Mouse (Mus musculus) neural tube, embryonic 15.5 days (tissue): Measurements from ENCODE around the gene Atxn2l. TPM values are rescaled to one million over a fixed set of nuclear protein-coding genes. Genes with fewer than 3 reads are reported as not detected.
A peak's percentile ranks its signal among the peaks of the same experiment; 100 is the strongest.
"Not testable (repeated sequence)": the region's sequence is repeated elsewhere in the genome, so short reads cannot be mapped to it uniquely, and the experiment has no call there.

ENCODE experiments used
- ATAC-seq: fragments of 200-750 bp; cut with Nextera tagmentation; 2 replicates; pipeline ENCODE4 v1.8.0; 2017; ENCODE audit warnings: mild to moderate bottlenecking, moderate TSS enrichment, moderate library complexity; ENCODE audit not compliant: low FRiP score
- H3K27ac ChIP-seq: fragments of 300-500 bp; sonication (generic); replicated peaks from 2 replicates; pipeline ENCODE4 v1.5.1; 2015; ENCODE audit warnings: mild to moderate bottlenecking, inconsistent platforms
- H3K27me3 ChIP-seq: fragments of 300-500 bp; sonication (generic); replicated peaks from 2 replicates; pipeline ENCODE4 v1.6.1; 2015; ENCODE audit warnings: inconsistent platforms
- H3K36me3 ChIP-seq: fragments of 300-500 bp; sonication (generic); 2 replicates; pipeline ENCODE4 v1.6.1; 2015; ENCODE audit warnings: inconsistent platforms
- H3K4me1 ChIP-seq: fragments of 300-500 bp; sonication (generic); 2 replicates; pipeline ENCODE4 v1.6.1; 2015; ENCODE audit warnings: inconsistent platforms
- H3K4me2 ChIP-seq: fragments of 300-500 bp; sonication (generic); 2 replicates; pipeline ENCODE4 v1.6.1; 2015; ENCODE audit warnings: inconsistent platforms, mild to moderate bottlenecking, moderate library complexity
- H3K4me3 ChIP-seq: fragments of 300-500 bp; sonication (generic); replicated peaks from 2 replicates; pipeline ENCODE4 v1.5.1; 2015; ENCODE audit warnings: mild to moderate bottlenecking, inconsistent platforms
- H3K9ac ChIP-seq: fragments of 300-500 bp; sonication (generic); replicated peaks from 2 replicates; pipeline ENCODE4 v1.6.1; 2015; ENCODE audit warnings: mild to moderate bottlenecking, inconsistent platforms
- H3K9me3 ChIP-seq: fragments of 300-500 bp; sonication (generic); replicated peaks from 2 replicates; pipeline ENCODE4 v1.6.1; 2016; ENCODE audit warnings: inconsistent platforms
- WGBS: fragments of 180-500 bp; shearing (Covaris S2); methylation state at CpG from one replicate; pipeline ENCODE4 v1.1.7; 2015; ENCODE audit warnings: mixed read lengths; 5-methylcytosine and 5-hydroxymethylcytosine counted together
- polyA plus RNA-seq: library from polyadenylated mRNA; unstranded; fragments of >200 nt; fragmentation: Nextera tagmentation; extraction: Ambion mirVana; gene quantifications from 2 replicates; pipeline ENCODE4 v1.2.1, GENCODE M21; 2015

Gene Atxn2l
- polyA plus RNA-seq, 1 experiment from 2014 or later: 69.5 TPM

DNA sequence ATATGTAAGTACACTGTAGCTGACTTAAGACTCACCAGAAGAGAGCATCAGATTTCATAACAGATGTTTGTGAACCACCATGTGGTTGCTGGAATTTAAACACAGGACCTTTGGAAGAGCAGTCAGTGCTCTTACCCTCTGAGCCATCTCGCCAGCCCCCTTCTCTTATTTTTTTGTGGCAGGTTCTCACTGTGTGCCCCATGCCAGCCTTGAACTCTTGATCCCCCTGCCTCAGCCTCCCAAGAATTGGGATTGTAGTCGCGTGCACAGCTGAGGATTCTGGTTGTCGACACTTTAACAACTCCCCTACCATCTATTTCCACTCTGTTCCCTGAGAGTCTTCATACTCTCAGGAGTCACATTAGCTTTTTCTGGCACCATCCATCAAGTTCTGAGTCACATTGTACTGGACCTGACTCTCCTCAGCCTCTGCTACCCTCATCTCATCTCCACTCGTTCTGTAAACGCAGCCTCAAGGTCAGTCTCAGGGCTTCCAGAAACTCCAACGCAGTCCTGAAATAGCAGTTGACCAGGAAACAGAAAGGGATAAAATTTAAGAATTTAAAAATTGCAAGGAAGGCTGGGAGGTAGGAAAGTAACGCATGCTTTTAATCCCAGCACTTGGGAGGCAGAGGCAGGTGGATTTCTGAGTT lies 4.0 kb upstream of the Atxn2l start:
- Histone ChIP-seq H3K9me3 (no peaks in the 10 kb centered on the region), H3K4me2 (no peak overlapping the region), H3K4me3 (no peak overlapping the region), H3K9ac (no peak overlapping the region), H3K27me3 (no peaks in the 10 kb centered on the region), H3K4me1 (0 out of 2 replicates have a peak, but pooled peaks cover 6% of the 10 kb centered on the region), H3K36me3 (no peaks in the 10 kb centered on the region), H3K27ac (no peak overlapping the region)
- ATAC-seq: no peak
- WGBS: 82% methylated on average over 8 of the region's 8 CpGs

- H3K4me1 ChIP-seq: peaks cover 25% of the 10 kb centered on the region
- no peak overlapping the region for H3K4me2 ChIP-seq
- H3K27me3 ChIP-seq: no peaks in the 10 kb centered on the region
- H3K4me3 ChIP-seq: no peak overlapping the region
- no peak for ATAC-seq
- H3K36me3 ChIP-seq: peaks cover 13% of the 10 kb centered on the region
- no peaks in the 10 kb centered on the region for H3K9me3 ChIP-seq
- H3K9ac ChIP-seq: no peak overlapping the region
- no peak overlapping the region for H3K27ac ChIP-seq
- 89% methylated on average over 2 of the region's 2 CpGs for WGBS
Measured at GRCm38 (mm10) chr7:126504913-126505312, 1.7 kb upstream of the Atxn2l start.

DNA sequence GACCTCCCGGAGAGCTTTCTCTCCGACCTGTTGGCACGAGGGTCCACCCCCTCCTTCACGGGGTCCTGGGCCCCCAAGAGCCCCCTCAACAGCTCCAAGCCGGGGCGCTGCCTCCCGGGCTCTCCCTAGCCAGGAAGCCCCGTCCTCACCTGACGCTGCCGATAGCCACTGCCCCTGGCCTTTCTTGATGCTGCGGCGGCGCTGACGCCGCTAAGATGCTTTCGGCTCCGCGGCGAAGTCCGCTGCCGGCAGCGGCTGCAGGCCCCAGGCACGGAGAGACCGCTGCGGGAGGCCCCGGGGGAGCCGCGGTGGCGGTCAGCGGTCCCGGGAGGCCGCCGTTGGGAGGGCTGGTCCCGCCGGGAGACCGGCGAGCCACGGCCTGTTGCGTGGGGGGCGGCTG lies 486 bp downstream of the Atxn2l start:
- Histone ChIP-seq H3K4me2 (peak overlapping the region; percentile 80), H3K4me1 (peaks cover 29% of the 10 kb centered on the region), H3K4me3 (peak overlapping the region; percentile 76), H3K36me3 (peaks cover 34% of the 10 kb centered on the region), H3K27me3 (no peaks in the 10 kb centered on the region), H3K9me3 (no peaks in the 10 kb centered on the region), H3K27ac (peak overlapping the region; percentile 97), H3K9ac (peak overlapping the region; percentile 100)
- ATAC-seq: no peak
- WGBS: 1% methylated on average over 40 of the region's 40 CpGs

GRCm38 (mm10) chr7:126502023-126502741 lies 1.1 kb downstream of the Atxn2l start:
- Histone ChIP-seq H3K9me3 (no peaks in the 10 kb centered on the region), H3K4me3 (peak overlapping the region; percentile 76), H3K9ac (peak overlapping the region; percentile 100), H3K36me3 (peaks cover 40% of the 10 kb centered on the region), H3K27me3 (no peaks in the 10 kb centered on the region), H3K4me1 (peaks cover 29% of the 10 kb centered on the region), H3K4me2 (peak overlapping the region; percentile 80), H3K27ac (peak overlapping the region; percentile 97)
- ATAC-seq: peak; percentile 90
- WGBS: under 1% methylated on average over 56 of the region's 57 CpGs

DNA sequence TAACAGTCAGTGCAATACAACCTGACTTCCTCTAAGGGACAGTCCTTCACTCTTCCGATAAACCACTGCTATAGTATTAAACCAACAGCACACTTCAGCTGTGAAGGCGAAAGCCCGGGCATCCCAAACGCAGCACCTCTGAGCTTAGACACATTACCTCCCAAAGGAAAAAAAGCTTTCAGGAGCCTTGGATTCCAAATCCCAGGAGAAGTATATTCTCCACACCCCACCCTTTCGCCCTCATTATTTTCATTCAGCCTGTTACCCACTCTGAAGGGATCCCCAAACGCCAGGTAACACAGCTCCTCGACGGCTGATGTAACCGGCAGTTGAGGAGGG lies 1.6 kb downstream of the Atxn2l start:
- H3K9ac ChIP-seq: peak overlapping the region; percentile 100
- peak overlapping the region; percentile 97 for H3K27ac ChIP-seq
- no peaks in the 10 kb centered on the region for H3K27me3 ChIP-seq
- H3K36me3 ChIP-seq: peaks cover 45% of the 10 kb centered on the region
- peak overlapping the region; percentile 76 for H3K4me3 ChIP-seq
- 4% methylated on average over 9 of the region's 9 CpGs for WGBS
- peak overlapping the region; percentile 80 for H3K4me2 ChIP-seq
- no peaks in the 10 kb centered on the region for H3K9me3 ChIP-seq
- H3K4me1 ChIP-seq: peaks cover 29% of the 10 kb centered on the region
- no peak for ATAC-seq

DNA sequence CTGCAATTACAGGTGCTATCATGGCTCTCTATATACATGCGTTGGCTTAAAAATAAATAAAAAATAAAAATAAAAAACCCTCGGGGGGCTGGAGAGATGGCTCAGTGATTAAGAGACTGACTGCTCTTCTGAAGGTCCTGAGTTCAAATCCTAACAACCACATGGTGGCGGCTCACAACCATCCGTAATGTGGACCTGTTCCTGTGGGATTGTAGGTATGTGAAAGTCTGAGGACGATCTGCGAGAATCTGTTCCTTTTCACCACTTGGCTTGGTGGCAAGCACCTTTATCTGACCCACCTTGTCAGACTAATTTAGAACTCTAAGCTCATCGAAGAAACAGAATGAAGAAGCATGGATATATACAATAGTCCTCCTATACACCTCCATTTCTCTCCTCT lies 3.8 kb downstream of the Atxn2l start:
- Histone ChIP-seq H3K4me2 (no peak overlapping the region), H3K27me3 (no peaks in the 10 kb centered on the region), H3K9me3 (no peaks in the 10 kb centered on the region), H3K9ac (no peak overlapping the region), H3K4me1 (peaks cover 29% of the 10 kb centered on the region), H3K4me3 (no peak overlapping the region), H3K27ac (no peak overlapping the region), H3K36me3 (peaks cover 68% of the 10 kb centered on the region)
- ATAC-seq: no peak
- WGBS: 93% methylated on average over 7 of the region's 7 CpGs

DNA sequence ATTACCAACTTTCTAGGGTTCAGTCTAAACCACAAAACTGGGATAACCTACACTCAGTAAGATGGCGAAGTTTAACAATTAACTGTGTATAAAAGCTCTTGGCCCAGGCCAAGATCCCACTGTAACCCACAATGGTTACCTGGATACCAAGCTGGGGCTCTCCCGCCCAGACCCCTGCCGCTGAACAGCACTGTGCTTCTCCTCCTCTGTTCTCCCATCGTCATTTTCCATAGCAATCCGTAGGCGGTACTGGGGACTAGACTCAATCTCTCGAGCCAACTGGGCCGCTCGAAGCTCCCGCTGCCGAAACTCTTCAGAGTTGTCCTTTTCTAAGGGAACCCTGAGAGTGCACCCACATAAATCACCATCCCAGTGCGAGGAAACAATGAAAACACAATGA lies 5.3 kb downstream of the Atxn2l start:
- no peak overlapping the region for H3K4me2 ChIP-seq
- H3K36me3 ChIP-seq: peaks cover 82% of the 10 kb centered on the region
- no peaks in the 10 kb centered on the region for H3K9me3 ChIP-seq
- H3K27ac ChIP-seq: no peak overlapping the region
- ATAC-seq: no peak
- H3K4me1 ChIP-seq: peaks cover 23% of the 10 kb centered on the region
- H3K27me3 ChIP-seq: no peaks in the 10 kb centered on the region
- 81% methylated on average over 12 of the region's 12 CpGs for WGBS
- no peak overlapping the region for H3K4me3 ChIP-seq
- H3K9ac ChIP-seq: no peak overlapping the region

GRCm38 (mm10) chr7:126496475-126496874 lies 6.8 kb downstream of the Atxn2l start:
- Histone ChIP-seq H3K4me3 (no peak overlapping the region), H3K36me3 (peaks cover 95% of the 10 kb centered on the region), H3K4me1 (peaks cover 20% of the 10 kb centered on the region), H3K9me3 (no peaks in the 10 kb centered on the region), H3K9ac (no peak overlapping the region), H3K27ac (no peak overlapping the region), H3K4me2 (no peak overlapping the region), H3K27me3 (no peaks in the 10 kb centered on the region)
- 91% methylated on average over 5 of the region's 5 CpGs for WGBS
- ATAC-seq: no peak

DNA sequence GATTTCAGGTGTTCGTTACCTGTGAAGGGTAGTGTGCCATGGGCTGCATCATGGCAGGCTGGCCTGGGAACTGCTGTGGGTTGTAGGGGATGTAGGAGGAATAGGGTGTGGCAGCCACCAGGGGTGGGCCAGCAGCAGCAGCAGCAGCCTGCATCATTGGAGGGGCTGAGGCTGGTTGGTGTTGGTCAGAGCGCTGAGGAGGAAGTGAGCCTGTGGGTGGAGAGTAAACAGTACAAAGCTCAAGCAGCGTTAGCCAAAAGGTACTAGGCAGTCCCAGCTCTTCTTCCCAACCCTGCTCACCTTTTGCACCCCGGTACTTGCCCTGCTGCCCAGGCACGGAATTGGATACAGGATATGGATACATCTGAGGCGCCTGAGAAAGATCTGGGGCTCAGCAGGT lies 9.1 kb downstream of the Atxn2l start:
- Histone ChIP-seq H3K27me3 (no peaks in the 10 kb centered on the region), H3K9ac (no peak overlapping the region), H3K36me3 (peaks cover 95% of the 10 kb centered on the region), H3K9me3 (no peaks in the 10 kb centered on the region), H3K4me3 (no peak overlapping the region), H3K4me2 (no peak overlapping the region), H3K27ac (no peak overlapping the region), H3K4me1 (no peaks in the 10 kb centered on the region)
- ATAC-seq: no peak
- over 99% methylated on average over 6 of the region's 6 CpGs for WGBS

DNA sequence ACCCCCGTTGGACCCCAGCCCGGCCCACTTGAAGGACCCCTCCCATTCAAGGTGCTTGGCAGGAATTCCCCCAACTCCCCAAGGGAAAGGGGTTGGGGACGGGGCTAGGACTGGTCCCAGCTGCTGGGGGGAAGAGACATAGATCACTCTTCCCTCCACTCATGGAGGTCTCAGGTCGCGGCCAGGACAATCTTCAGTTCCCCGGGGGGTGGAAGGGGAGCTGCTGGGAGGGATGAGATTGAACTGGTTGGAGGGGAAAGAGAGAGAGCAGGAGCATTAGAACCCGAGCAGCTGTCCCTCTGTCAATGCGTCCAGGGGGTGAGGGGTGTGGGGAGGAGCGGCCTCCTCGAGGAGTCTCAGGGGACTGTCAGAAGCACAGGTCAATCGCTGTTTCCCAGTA lies 11.3 kb downstream of the Atxn2l start:
- no peak for ATAC-seq
- Histone ChIP-seq H3K4me1 (peaks cover 11% of the 10 kb centered on the region), H3K4me2 (no peak overlapping the region), H3K9ac (no peak overlapping the region), H3K9me3 (no peaks in the 10 kb centered on the region), H3K36me3 (peaks cover 76% of the 10 kb centered on the region), H3K4me3 (no peak overlapping the region), H3K27ac (no peak overlapping the region), H3K27me3 (no peaks in the 10 kb centered on the region)
- WGBS: 43% methylated on average over 11 of the region's 11 CpGs

- H3K4me1 ChIP-seq: peaks cover 14% of the 10 kb centered on the region
- ATAC-seq: no peak
- H3K36me3 ChIP-seq: peaks cover 67% of the 10 kb centered on the region
- H3K9ac ChIP-seq: no peak overlapping the region
- no peak overlapping the region for H3K27ac ChIP-seq
- H3K9me3 ChIP-seq: no peaks in the 10 kb centered on the region
- no peak overlapping the region for H3K4me2 ChIP-seq
- H3K4me3 ChIP-seq: no peak overlapping the region
- H3K27me3 ChIP-seq: no peaks in the 10 kb centered on the region
- WGBS: 73% methylated on average over 1 of the region's 1 CpGs
Measured at GRCm38 (mm10) chr7:126491005-126491404, 12.2 kb downstream of the Atxn2l start.

DNA sequence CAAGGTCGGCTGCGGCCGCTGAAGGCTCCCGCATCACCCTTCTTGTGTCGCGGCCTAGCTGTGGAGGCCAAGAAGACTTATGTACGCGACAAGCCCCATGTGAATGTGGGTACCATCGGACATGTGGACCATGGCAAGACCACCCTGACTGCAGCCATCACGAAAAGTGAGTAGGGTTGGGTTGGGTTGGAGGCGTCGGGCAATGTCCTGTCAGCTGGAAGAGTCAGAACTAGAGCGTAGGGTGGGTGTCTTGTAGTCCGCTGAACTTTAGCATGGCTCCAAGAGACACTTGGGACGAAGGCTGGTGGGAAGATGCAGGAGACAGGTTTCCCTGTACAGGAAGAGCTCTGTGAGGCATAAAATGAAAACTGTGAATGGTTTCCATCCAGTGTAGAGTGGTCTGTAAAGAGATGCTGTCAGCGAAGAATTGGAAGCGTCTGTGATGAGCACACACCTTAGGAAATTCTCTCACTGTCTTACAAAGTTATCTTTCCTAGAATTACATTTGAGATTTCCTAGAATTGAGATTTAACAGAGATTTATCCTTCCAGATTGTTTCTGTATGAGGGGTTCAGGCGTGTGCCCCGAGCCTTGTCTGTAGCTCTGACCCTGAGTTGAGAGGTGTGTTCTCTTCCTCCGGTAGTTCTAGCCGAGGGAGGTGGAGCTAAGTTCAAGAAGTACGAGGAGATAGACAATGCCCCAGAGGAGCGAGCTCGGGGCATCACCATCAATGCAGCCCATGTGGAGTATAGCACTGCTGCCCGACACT lies 15.4 kb downstream of the Atxn2l start:
- WGBS: 18% methylated on average over 25 of the region's 25 CpGs
- not testable (repeated sequence) for ATAC-seq

More for the DNA sequence above, 15.4 kb downstream of the Atxn2l start:
- H3K27me3 ChIP-seq, H3K9me3 ChIP-seq: not testable (repeated sequence)
- H3K9ac ChIP-seq: peak overlapping the region; percentile 73
- peak overlapping the region; percentile 95 for H3K4me2 ChIP-seq
- peak overlapping the region; percentile 71 for H3K4me3 ChIP-seq
- peaks cover 16% of the 10 kb centered on the region for H3K4me1 ChIP-seq
- H3K27ac ChIP-seq: peak overlapping the region; percentile 77
- H3K36me3 ChIP-seq: peaks cover 35% of the 10 kb centered on the region
